Mouse (Mus musculus) hindbrain, embryonic 10.5 days (tissue): ENCODE data around the gene Hpf1. TPM values are rescaled to one million over a fixed set of nuclear protein-coding genes. Genes with fewer than 3 reads are reported as not detected.
A peak's percentile ranks its signal among the peaks of the same experiment; 100 is the strongest.

Source experiments
- DNase-seq: peaks from one replicate; pipeline ENCODE4 v3.0.0-alpha.2; 2017; ENCODE audit warnings: low spot score
- H3K27ac ChIP-seq: fragments of 300-500 bp; sonication (generic); 2 replicates; pipeline ENCODE4 v1.5.1; 2016; ENCODE audit warnings: mild to moderate bottlenecking, moderate library complexity
- H3K27me3 ChIP-seq: fragments of 300-500 bp; sonication (generic); 2 replicates; pipeline ENCODE4 v1.6.1; 2016; ENCODE audit warnings: mild to moderate bottlenecking; ENCODE audit not compliant: poor library complexity, insufficient read depth, severe bottlenecking
- H3K36me3 ChIP-seq: fragments of 300-500 bp; sonication (generic); 2 replicates; pipeline ENCODE4 v1.6.1; 2016; ENCODE audit warnings: mild to moderate bottlenecking, moderate library complexity
- H3K4me1 ChIP-seq: fragments of 300-500 bp; sonication (generic); replicated peaks from 2 replicates; pipeline ENCODE4 v1.6.1; 2016; ENCODE audit warnings: mild to moderate bottlenecking
- H3K4me3 ChIP-seq: fragments of 300-500 bp; sonication (generic); 2 replicates; pipeline ENCODE4 v1.5.1; 2016; ENCODE audit warnings: mild to moderate bottlenecking, moderate library complexity
- H3K9me3 ChIP-seq: fragments of 300-500 bp; sonication (generic); 2 replicates; pipeline ENCODE4 v1.6.1; 2016; ENCODE audit warnings: mild to moderate bottlenecking, moderate library complexity
- WGBS: fragments of 180-500 bp; shearing (Covaris S2); methylation state at CpG from one replicate; pipeline ENCODE4 v1.1.7; 2016; 5-methylcytosine and 5-hydroxymethylcytosine counted together
- polyA plus RNA-seq: library from polyadenylated mRNA; unstranded; fragments of >200 nt; fragmentation: Nextera tagmentation; extraction: Ambion mirVana; gene quantifications from 2 replicates; pipeline ENCODE4 v1.2.1, GENCODE M21; 2016

Hpf1 gene
- polyA plus RNA-seq, 1 experiment from 2014 or later, result 97.1 TPM

DNA sequence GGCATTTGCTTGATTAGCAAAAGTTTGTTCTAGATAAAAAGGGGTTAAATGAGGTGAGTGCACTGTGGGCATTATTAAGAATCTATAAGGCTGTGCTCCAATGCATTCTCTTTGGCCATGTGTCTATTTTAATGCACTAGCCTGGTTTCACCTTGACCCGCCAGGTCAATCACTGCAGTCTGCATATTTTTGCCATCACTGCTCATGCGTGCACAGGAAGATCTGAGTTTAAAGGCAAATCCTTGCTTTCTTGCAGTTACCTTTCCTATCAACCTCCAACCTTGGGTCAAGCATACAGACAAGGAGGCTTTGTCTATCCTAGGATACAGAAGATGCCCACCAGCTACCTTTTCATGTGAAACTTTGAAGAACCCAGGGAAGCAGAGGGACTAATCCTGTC lies 20.5 kb upstream of the Hpf1 start:
- Histone ChIP-seq H3K36me3 (no peaks in the 10 kb centered on the region), H3K27me3 (no peaks in the 10 kb centered on the region), H3K4me1 (no peaks in the 10 kb centered on the region), H3K9me3 (no peaks in the 10 kb centered on the region), H3K4me3 (no peak overlapping the region), H3K27ac (no peak overlapping the region)
- WGBS, result 89% methylated on average over 2 of the region's 2 CpGs
- DNase-seq, result no peak

DNA sequence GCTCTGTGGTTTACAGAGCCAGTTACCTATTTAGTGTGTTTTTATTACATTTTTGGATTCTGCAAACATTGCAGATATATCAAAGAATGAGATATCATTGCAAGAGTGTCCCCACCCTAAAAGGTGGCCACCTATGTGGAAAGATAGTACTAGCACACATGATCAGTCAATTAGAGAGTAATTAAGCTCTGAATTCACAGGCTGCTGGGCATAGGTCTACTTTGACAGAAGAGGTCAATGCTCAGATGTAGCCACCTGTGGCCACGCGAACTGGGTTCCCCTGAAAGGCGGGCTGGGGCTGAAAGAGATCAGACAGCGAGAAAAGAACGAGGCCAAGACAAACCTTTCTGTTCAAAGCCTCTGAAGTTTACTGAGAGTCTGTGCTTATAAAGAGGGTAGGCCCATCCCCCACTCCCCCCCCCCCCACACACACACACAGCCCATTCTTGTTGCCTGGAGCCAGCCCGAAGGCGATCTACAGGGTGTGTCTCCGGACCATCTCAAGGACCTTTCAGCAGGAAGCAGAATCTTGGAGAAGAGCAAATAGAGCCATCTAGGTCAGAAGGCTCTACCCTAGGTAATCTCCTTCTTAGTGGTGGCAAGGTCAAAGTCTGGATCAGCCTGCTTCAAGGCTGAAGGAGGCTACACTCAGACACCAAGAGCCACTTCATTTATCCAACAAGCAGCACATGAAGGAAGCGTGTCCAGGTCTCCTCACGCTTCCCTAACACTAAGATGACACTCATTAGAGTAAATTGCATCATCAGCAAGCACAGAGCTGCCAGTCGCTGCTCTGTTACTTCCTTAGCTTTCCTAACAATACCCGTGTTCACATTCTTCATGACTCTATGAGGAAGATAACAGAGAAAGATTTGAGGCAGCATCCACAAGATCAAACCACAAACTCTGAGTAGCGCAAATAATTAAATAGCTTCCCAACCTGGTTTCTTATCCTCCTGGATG lies 19.7 kb upstream of the Hpf1 start:
- Histone ChIP-seq H3K4me1 (no peaks in the 10 kb centered on the region), H3K36me3 (no peaks in the 10 kb centered on the region), H3K4me3 (no peak overlapping the region), H3K9me3 (no peaks in the 10 kb centered on the region), H3K27me3 (no peaks in the 10 kb centered on the region), H3K27ac (no peak overlapping the region)
- no peak for DNase-seq
- WGBS, result 84% methylated on average over 13 of the region's 13 CpGs

DNA sequence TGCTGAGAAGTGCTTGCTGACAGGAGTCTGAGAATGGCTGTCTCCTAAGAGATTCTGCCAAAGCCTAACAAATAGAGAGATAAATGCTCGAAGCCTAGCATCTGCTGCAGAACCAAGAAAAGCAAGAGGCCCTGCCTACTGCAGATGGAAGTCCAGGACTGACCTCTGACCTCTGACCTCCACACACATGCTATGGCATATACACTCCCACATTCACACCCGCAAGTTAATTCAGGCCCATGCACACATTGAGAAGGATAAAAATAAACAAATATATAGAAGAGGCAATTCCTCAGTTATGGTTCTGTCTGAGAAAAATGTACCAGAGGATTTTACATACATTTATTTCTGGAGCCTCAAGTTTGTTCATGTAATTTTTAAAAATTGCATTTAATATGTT lies 11.6 kb upstream of the Hpf1 start:
- WGBS, result 49% methylated on average over 2 of the region's 2 CpGs
- no peaks in the 10 kb centered on the region for H3K9me3 ChIP-seq
- H3K36me3 ChIP-seq, result no peaks in the 10 kb centered on the region
- no peaks in the 10 kb centered on the region for H3K27me3 ChIP-seq
- DNase-seq, result no peak
- no peak overlapping the region for H3K27ac ChIP-seq
- peaks cover 3% of the 10 kb centered on the region; the same call in 1 of the 2 replicates for H3K4me1 ChIP-seq
- H3K4me3 ChIP-seq, result no peak overlapping the region

GRCm38 (mm10) chr8:60883419-60884137 lies 6.6 kb upstream of the Hpf1 start:
- Histone ChIP-seq H3K4me3 (no peak overlapping the region), H3K27me3 (no peaks in the 10 kb centered on the region), H3K36me3 (no peaks in the 10 kb centered on the region), H3K9me3 (no peaks in the 10 kb centered on the region), H3K4me1 (peaks cover 12% of the 10 kb centered on the region; the same call in 1 of the 2 replicates), H3K27ac (no peak overlapping the region)
- DNase-seq, result no peak
- 78% methylated on average over 4 of the region's 4 CpGs for WGBS

GRCm38 (mm10) chr8:60886736-60887135 lies 3.5 kb upstream of the Hpf1 start:
- no peak for DNase-seq
- Histone ChIP-seq H3K4me3 (no peak overlapping the region), H3K36me3 (no peaks in the 10 kb centered on the region), H3K27me3 (no peaks in the 10 kb centered on the region), H3K9me3 (no peaks in the 10 kb centered on the region), H3K4me1 (peaks cover 23% of the 10 kb centered on the region), H3K27ac (no peak overlapping the region)
- 75% methylated on average over 6 of the region's 6 CpGs for WGBS

DNA sequence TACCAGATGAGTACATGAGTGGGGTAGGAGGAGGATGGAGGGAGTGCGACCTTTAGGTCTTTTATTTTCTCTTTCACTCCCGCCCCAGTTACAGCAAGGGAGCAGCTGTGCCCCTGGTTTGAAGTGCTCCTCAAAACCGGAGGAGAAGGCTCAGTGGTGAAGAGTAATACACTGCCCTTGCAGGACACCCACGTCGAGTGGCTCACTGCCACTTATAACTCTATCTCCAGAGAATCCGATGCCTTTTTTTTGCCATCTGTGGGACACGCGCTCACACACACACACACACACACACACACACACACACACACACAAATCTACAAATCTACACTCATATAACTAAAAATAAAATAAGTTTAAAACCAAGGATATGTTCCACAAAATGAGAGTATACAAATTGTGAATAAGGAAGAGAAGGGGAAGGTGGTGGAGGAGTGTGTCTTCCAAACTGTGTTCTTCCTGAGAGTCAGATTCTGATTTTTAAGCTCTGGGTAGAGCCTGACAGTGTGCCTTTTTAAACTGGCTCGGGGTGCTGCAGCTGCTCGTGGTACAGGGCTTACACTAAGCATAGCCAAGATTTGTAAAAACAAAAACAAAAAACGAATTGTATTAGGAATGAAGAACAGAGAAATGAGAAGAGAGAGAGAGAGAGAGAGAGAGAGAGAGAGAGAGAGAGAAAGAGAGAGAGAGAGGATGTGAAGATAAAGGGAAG lies 931 bp upstream of the Hpf1 start:
- Histone ChIP-seq H3K9me3 (no peaks in the 10 kb centered on the region), H3K4me3 (peak overlapping the region; percentile 78; the same call in 1 of the 2 replicates), H3K36me3 (peaks cover 16% of the 10 kb centered on the region), H3K4me1 (peaks cover 20% of the 10 kb centered on the region), H3K27ac (no peak overlapping the region), H3K27me3 (no peaks in the 10 kb centered on the region)
- WGBS, result 90% methylated on average over 11 of the region's 11 CpGs
- no peak for DNase-seq

DNA sequence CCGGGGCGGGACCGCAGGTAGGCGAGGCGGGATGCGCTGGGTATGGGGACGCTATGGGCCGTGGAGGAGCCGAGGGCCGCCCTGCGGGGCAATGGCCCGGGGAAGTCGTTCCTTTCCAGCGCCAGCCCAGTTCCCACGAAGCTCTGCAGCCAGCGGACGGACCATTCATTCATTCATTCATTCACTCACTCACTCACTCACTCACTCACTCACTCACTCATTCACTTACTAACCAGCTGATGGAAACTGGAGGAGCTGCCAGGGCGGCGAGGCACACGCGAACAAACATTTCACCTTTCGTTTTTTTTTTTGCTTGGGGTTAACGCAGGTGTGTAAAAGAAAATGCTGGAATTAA lies 279 bp downstream of the Hpf1 start:
- WGBS, result 2% methylated on average over 19 of the region's 23 CpGs
- H3K27me3 ChIP-seq, result no peaks in the 10 kb centered on the region
- H3K27ac ChIP-seq, result peak overlapping the region; percentile 93
- peaks cover 17% of the 10 kb centered on the region for H3K4me1 ChIP-seq
- no peak for DNase-seq
- H3K4me3 ChIP-seq, result peak overlapping the region; percentile 78
- no peaks in the 10 kb centered on the region for H3K9me3 ChIP-seq
- H3K36me3 ChIP-seq, result peaks cover 27% of the 10 kb centered on the region

DNA sequence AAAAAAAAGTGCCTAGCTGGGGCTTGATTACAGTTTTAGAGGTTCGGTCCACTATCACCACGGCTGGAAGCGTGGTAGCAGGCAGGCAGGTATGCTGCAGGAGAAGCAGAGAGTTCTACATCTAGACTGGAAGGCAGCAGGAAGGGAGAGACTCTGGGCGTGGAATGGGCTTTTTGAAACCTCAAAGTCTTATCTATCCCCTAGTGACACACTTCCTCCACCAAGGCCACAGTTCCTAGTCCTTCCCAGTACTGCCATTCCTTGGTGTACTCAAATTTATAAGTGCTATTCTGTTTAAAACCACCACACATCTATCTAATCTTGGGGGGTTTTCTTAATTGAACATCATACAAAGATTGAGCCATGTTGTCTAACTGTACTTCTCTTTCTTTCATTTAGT lies 1.5 kb downstream of the Hpf1 start:
- Histone ChIP-seq H3K9me3 (no peaks in the 10 kb centered on the region), H3K4me1 (peaks cover 17% of the 10 kb centered on the region), H3K27ac (no peak overlapping the region), H3K27me3 (no peaks in the 10 kb centered on the region), H3K36me3 (peaks cover 38% of the 10 kb centered on the region), H3K4me3 (peak overlapping the region; percentile 78)
- DNase-seq, result no peak
- WGBS, result 91% methylated on average over 4 of the region's 4 CpGs

DNA sequence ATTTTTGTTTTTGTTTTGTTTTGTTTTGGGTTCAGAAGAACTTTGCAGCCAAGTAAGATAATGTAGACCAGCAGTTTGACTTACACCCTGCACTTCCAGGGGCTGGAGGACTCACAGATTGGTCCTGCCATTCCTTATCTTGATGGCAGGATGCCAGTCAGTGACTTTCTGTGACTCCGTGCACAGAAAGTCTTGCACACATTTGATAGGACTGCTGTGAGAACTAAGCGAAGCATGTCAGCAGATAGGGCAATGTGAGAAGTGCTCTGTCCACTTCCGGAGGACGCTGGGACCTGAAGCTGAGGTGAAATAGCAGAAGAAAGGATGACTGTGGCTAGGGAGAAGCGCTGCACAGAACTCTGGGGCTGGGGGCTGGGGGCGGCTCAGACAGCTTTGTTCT lies 5.7 kb downstream of the Hpf1 start:
- peaks cover 75% of the 10 kb centered on the region for H3K36me3 ChIP-seq
- H3K4me1 ChIP-seq, result peaks cover 19% of the 10 kb centered on the region
- H3K4me3 ChIP-seq, result no peak overlapping the region
- H3K27ac ChIP-seq, result no peak overlapping the region
- WGBS, result 92% methylated on average over 6 of the region's 6 CpGs
- no peaks in the 10 kb centered on the region for H3K27me3 ChIP-seq
- DNase-seq, result no peak
- no peaks in the 10 kb centered on the region for H3K9me3 ChIP-seq

DNA sequence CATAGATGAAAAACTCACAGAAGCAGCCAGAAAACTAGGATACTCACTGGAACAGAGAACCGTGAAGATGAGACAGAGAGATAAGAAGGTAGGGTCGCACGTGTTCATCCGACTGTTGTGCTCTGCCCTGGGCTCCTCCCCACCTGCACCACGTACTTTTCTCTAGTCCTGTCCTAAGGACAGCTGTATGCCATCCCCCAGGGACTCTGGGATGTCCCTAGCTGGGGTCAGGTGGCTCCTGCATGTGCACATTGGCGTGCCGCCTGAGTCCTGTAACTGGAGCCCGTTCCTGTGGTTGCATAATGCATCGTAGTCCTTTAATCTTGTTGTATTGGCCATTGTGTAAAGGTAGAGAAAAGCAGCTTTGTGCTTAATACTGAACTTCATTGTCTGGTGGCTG lies 9.9 kb downstream of the Hpf1 start:
- no peak for DNase-seq
- H3K27ac ChIP-seq, result no peak overlapping the region
- H3K9me3 ChIP-seq, result no peaks in the 10 kb centered on the region
- H3K4me3 ChIP-seq, result no peak overlapping the region
- 0 out of 2 replicates have a peak, but pooled peaks cover 3% of the 10 kb centered on the region for H3K4me1 ChIP-seq
- no peaks in the 10 kb centered on the region for H3K27me3 ChIP-seq
- WGBS, result 85% methylated on average over 9 of the region's 9 CpGs
- peaks cover 86% of the 10 kb centered on the region for H3K36me3 ChIP-seq

DNA sequence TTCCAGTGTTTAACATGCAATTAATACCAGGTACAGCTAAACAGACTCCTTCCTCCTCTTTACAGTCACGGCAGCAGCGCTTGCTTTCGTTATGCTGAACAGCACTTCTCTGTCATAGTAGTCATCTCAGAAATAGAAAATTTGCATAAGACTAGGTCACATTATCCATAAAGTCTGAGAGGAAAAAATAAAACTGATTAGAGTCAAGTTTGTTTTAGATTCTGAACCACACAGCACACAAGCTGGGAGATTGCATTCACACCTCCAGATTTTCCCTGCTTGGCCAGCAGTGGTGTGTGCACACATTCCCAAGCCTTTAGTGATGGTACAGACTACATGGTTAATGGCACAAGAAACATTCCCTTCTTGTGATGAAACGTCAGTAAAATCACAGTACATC lies 21.9 kb downstream of the Hpf1 start:
- 84% methylated on average over 4 of the region's 4 CpGs for WGBS
- Histone ChIP-seq H3K27ac (no peak overlapping the region), H3K36me3 (peaks cover 40% of the 10 kb centered on the region)

DNA sequence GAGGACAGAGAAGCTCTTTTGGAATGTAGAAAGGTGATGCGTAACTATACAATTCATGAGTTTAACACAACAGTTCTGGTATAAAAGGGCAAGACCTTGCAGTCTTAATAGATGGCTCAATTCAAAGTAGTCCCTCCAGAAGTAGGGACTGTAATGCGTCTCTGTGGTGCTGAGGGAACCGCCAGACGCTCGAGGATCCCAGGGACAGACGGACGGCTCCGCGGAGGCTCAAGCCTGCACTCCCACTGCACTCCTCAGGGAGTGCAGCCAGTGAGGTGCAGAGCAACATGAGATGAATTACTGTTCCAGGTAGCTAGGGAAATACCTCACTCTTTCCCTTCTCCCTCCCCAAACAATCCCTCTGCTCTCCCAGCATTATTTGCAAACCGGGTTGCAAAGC lies 22.3 kb downstream of the Hpf1 start:
- Histone ChIP-seq H3K4me3 (no peak overlapping the region), H3K27me3 (no peaks in the 10 kb centered on the region), H3K27ac (no peak overlapping the region), H3K4me1 (no peaks in the 10 kb centered on the region), H3K9me3 (no peaks in the 10 kb centered on the region), H3K36me3 (peaks cover 35% of the 10 kb centered on the region)
- no peak for DNase-seq
- WGBS, result 55% methylated on average over 10 of the region's 10 CpGs

More for the DNA sequence above, 21.9 kb downstream of the Hpf1 start:
- Histone ChIP-seq H3K4me3 (no peak overlapping the region), H3K27me3 (no peaks in the 10 kb centered on the region), H3K9me3 (no peaks in the 10 kb centered on the region), H3K4me1 (no peaks in the 10 kb centered on the region)
- no peak for DNase-seq
